Mouse (Mus musculus) adrenal gland, postnatal 4 days (tissue): ENCODE data around the gene Castor2. TPM values are rescaled to one million over a fixed set of nuclear protein-coding genes. Genes with fewer than 3 reads are reported as not detected.

Source experiments
- DNase-seq, 2 experiments: peaks; one replicate each; pipeline ENCODE4 v3.0.0; 2021 to 2022; ENCODE audit warnings: low spot score in 2 of 2, mixed read lengths in 2 of 2
- total RNA-seq, 2 experiments: library from RNA; stranded (reverse); gene quantifications; 2 replicates each; pipeline ENCODE4 v1.2.3; 2021

Gene Castor2
- total RNA-seq, 2 experiments from 2014 or later, result 16.6 to 23.7 TPM

- DNase-seq, result no peak
Observed at GRCm38 (mm10) chr5:134101883-134102282, 2.4 kb downstream of the Castor2 start.

- no peak for DNase-seq
Observed at GRCm38 (mm10) chr5:134102720-134103119, 3.2 kb downstream of the Castor2 start.

- no peak for DNase-seq
Observed at GRCm38 (mm10) chr5:134105829-134106228, 6.3 kb downstream of the Castor2 start.

- DNase-seq, result no peak
Observed at GRCm38 (mm10) chr5:134114981-134115380, 15.5 kb downstream of the Castor2 start.

- no peak for DNase-seq
Observed at GRCm38 (mm10) chr5:134115639-134116259, 16.2 kb downstream of the Castor2 start.

GRCm38 (mm10) chr5:134118798-134119407, 19.4 kb downstream of the Castor2 start:
- no peak for DNase-seq

- no peak for DNase-seq
Observed at GRCm38 (mm10) chr5:134119481-134120120, 20.1 kb downstream of the Castor2 start.

- DNase-seq, result no peak
Observed at GRCm38 (mm10) chr5:134120135-134120534, 20.6 kb downstream of the Castor2 start.

GRCm38 (mm10) chr5:134121138-134121892, 21.8 kb downstream of the Castor2 start:
- DNase-seq, result no peak

- DNase-seq, result no peak
Observed at GRCm38 (mm10) chr5:134121893-134122259, 22.4 kb downstream of the Castor2 start.

- DNase-seq, result no peak
Observed at GRCm38 (mm10) chr5:134123846-134124245, 24.3 kb downstream of the Castor2 start.

GRCm38 (mm10) chr5:134126232-134126631, 26.7 kb downstream of the Castor2 start:
- no peak for DNase-seq

GRCm38 (mm10) chr5:134131586-134131985, 32.1 kb downstream of the Castor2 start:
- no peak for DNase-seq

GRCm38 (mm10) chr5:134136022-134136421, 36.5 kb downstream of the Castor2 start:
- no peak for DNase-seq

GRCm38 (mm10) chr5:134137933-134138332, 38.4 kb downstream of the Castor2 start:
- DNase-seq, result no peak

- no peak for DNase-seq
Observed at GRCm38 (mm10) chr5:134139429-134139828, 39.9 kb downstream of the Castor2 start.

- DNase-seq, result no peak
Observed at GRCm38 (mm10) chr5:134141236-134141635, 41.7 kb downstream of the Castor2 start.

- DNase-seq, result no peak
Observed at GRCm38 (mm10) chr5:134142381-134142780, 42.9 kb downstream of the Castor2 start.

GRCm38 (mm10) chr5:134144986-134145385, 45.5 kb downstream of the Castor2 start:
- no peak for DNase-seq

GRCm38 (mm10) chr5:134147194-134147753, 47.8 kb downstream of the Castor2 start:
- no peak for DNase-seq

- no peak for DNase-seq
Observed at GRCm38 (mm10) chr5:134148153-134148552, 48.6 kb downstream of the Castor2 start.

GRCm38 (mm10) chr5:134151895-134152294, 52.4 kb downstream of the Castor2 start:
- no peak for DNase-seq
